Mouse (Mus musculus) liver, adult 2 months (tissue): Measurements from ENCODE around the gene Dchs2.

Source experiments
- CTCF ChIP-seq: fragments of 200-500 bp; IDR thresholded peaks from 2 replicates; pipeline ENCODE4 v1.5.1; 2011; ENCODE audit warnings: low read depth, low read length, control low read depth
- POLR2A ChIP-seq: fragments of 200-500 bp; IDR thresholded peaks from 2 replicates; pipeline ENCODE4 v1.6.1; 2011; ENCODE audit warnings: low read length, control low read depth; ENCODE audit not compliant: insufficient read depth; ENCODE audit errors: extremely low read depth

DNA sequence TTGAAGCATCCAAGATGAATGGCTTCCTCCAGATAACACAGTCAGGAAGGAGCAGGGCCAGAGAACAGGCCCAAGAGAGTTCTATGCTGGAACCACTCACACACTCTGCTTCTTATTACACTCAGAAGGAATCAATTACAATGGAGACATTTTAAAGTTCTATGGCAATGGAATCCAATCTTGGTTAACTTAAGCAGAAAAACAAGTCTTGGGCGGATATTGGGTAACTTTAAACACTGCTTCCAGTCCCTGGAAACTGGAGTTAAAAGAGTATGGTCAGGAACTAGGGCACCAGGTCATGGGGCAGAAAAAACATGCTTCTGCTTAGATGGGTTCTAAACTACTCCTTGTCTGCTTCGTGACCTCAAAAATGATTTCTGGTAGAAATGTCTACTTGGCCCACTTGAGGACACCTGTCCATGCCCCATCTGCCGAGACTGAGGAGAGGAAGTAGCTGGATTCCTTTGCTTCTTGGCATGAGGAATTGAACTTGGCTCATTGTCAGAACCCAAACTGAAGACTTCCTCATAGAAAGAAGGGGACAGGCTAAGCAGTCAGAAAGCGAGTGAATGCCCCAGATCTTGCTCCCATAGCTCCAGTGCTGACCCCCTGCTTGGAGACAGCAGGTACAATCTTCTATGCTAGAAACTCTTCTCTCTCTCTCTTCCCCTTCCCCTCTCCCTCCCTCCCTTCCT lies 73.7 kb downstream of the Dchs2 start:
- no peak for TF ChIP-seq CTCF
- no peak for TF ChIP-seq POLR2A
